Mouse (Mus musculus): ENCODE results near the gene Pop5. TPM values are rescaled to one million over a fixed set of nuclear protein-coding genes. Genes with fewer than 3 reads are reported as not detected.

Pop5 gene
- polyA plus RNA-seq, 1 experiment from 2014 or later, result 88.1 TPM

DNA sequence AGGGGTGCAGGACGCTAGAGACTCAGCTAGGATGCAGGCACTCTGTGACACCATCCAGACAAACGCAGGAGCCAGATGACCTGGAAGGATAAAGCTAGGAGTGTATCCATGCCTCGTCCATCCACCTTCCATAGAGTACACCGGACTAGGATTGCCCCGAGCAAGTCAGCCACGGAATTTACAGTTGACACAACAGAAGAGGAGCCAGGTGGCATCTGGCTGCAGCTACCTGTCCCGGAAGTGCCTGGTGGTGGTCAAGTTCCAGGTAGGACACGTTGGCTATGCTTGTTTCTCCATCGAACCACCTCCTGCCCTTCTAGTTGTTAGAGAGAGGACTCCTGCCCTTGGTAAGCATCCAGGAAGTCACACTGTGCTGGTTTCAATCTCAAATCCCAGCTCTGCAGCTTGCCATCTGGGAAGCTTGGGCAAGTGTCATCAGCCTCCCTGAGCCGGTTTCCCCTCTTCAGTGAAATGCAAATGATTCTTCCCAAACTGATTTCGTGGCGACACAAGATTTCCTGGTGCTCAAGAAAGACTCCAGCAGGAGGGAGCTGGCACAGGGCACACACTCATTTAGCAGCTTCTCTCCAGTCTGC is 40.9 kb upstream of the Pop5 start:
- Histone ChIP-seq H3K36me3 (replicated peaks) (no peaks in the 10 kb centered on the region), H3K4me3 (replicated peaks) (peak overlapping the region; percentile 50; the same call in 1 of the 2 replicates), H3K27me3 (peaks cover 84% of the 10 kb centered on the region), H3K4me2 (peak overlapping the region; percentile 77), H3K9me3 (replicated peaks) (no peaks in the 10 kb centered on the region), H3K27ac (replicated peaks) (no peak overlapping the region), H3K4me1 (replicated peaks) (peaks cover 18% of the 10 kb centered on the region), H3K9ac (no peak overlapping the region)
- 7% methylated on average over 12 of the region's 12 CpGs for WGBS (ENCODE audit: insufficient replicate concordance)
- no peak for ATAC-seq (ENCODE audit: insufficient read depth)

GRCm38 (mm10) chr5:115203735-115204561 is 31.7 kb upstream of the Pop5 start:
- ATAC-seq (ENCODE audit: insufficient read depth), result no peak
- 6% methylated on average over 23 of the region's 23 CpGs for WGBS (ENCODE audit: insufficient replicate concordance)
- Histone ChIP-seq H3K27ac (replicated peaks) (no peak overlapping the region), H3K4me2 (peak overlapping the region; percentile 48), H3K9ac (no peak overlapping the region), H3K9me3 (replicated peaks) (no peaks in the 10 kb centered on the region), H3K36me3 (replicated peaks) (no peaks in the 10 kb centered on the region), H3K27me3 (peaks cover 67% of the 10 kb centered on the region), H3K4me1 (replicated peaks) (0 out of 2 replicates have a peak, but pooled peaks cover 11% of the 10 kb centered on the region), H3K4me3 (replicated peaks) (0 out of 2 replicates have a peak overlapping the region, but pooled peaks have one; percentile 15)

DNA sequence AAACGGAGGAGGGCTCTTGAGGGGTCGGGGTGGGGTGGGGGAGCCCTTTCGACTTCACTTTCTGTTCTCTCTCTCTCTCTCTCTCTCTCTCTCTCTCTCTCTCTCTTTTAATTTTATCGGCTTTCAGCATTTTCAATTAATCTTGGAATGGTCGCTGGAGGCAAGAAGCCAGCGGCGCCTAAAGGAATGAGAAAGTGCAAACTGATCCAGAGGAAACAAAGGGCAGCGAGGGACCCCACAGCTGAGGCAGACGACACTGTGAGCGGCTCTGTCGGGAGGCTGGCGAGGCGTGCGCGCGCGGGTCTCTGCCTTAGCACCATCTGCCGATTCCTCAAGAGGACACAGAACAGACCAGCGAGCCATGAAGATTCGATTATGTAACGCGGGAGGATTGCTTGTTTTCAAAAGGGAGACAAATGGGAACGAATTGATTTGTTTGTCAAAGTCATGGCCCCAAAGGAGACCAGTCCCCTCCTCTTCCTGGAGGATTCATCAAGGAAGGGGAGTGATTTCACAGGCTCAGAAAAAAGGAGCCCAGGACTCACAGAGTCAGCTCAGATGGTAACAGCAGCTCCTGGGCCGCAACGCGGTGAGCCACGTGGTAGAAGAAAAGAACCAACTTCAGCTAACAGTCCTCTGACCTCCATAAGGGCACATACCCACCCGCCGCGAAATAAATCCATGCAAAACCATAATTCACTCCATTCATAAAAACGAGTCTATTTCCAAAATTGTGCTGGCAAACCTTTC is 30.9 kb upstream of the Pop5 start:
- Histone ChIP-seq H3K36me3 (replicated peaks) (no peaks in the 10 kb centered on the region), H3K4me3 (replicated peaks) (peak overlapping the region; percentile 15; the same call in 1 of the 2 replicates), H3K9ac (no peak overlapping the region), H3K9me3 (replicated peaks) (no peaks in the 10 kb centered on the region), H3K4me1 (replicated peaks) (0 out of 2 replicates have a peak, but pooled peaks cover 11% of the 10 kb centered on the region), H3K4me2 (peak overlapping the region; percentile 48), H3K27ac (replicated peaks) (no peak overlapping the region), H3K27me3 (peaks cover 63% of the 10 kb centered on the region)
- ATAC-seq (ENCODE audit: insufficient read depth), result no peak
- 6% methylated on average over 31 of the region's 31 CpGs for WGBS (ENCODE audit: insufficient replicate concordance)

DNA sequence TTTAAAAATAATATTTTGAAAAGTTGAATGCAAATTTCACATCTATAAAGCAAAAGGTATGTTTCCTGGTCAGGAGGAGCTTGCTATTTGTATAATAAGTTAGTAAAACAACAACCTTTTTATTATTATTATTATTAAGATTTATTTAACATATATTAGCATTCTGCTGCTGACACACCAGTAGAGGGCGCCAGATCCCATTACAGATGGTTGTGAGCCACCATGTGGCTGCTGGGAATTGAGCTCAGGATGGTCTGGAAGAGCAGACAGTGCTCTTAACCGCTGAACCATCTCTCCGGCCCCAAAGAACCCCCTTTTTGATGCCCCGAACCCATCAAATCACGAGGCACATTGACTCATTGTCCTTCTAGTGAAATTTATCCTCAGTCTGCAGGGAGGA is 28.4 kb upstream of the Pop5 start:
- no peak overlapping the region for H3K9ac ChIP-seq
- 48% methylated on average over 5 of the region's 5 CpGs for WGBS (ENCODE audit: insufficient replicate concordance)
- H3K9me3 ChIP-seq (replicated peaks), result no peaks in the 10 kb centered on the region
- peaks cover 69% of the 10 kb centered on the region for H3K27me3 ChIP-seq
- no peak overlapping the region for H3K27ac ChIP-seq (replicated peaks)
- no peak for ATAC-seq (ENCODE audit: insufficient read depth)
- H3K4me1 ChIP-seq (replicated peaks), result 0 out of 2 replicates have a peak, but pooled peaks cover 11% of the 10 kb centered on the region
- H3K4me2 ChIP-seq, result no peak overlapping the region
- no peak overlapping the region for H3K4me3 ChIP-seq (replicated peaks)
- no peaks in the 10 kb centered on the region for H3K36me3 ChIP-seq (replicated peaks)

GRCm38 (mm10) chr5:115207892-115208291 is 27.7 kb upstream of the Pop5 start:
- Histone ChIP-seq H3K9ac (no peak overlapping the region), H3K4me1 (replicated peaks) (0 out of 2 replicates have a peak, but pooled peaks cover 11% of the 10 kb centered on the region), H3K4me3 (replicated peaks) (no peak overlapping the region), H3K36me3 (replicated peaks) (no peaks in the 10 kb centered on the region), H3K27ac (replicated peaks) (no peak overlapping the region), H3K4me2 (no peak overlapping the region), H3K9me3 (replicated peaks) (no peaks in the 10 kb centered on the region), H3K27me3 (peaks cover 71% of the 10 kb centered on the region)
- 27% methylated on average over 9 of the region's 16 CpGs for WGBS (ENCODE audit: insufficient replicate concordance)
- ATAC-seq (ENCODE audit: insufficient read depth), result no peak

GRCm38 (mm10) chr5:115208601-115209000 is 27.0 kb upstream of the Pop5 start:
- Histone ChIP-seq H3K4me2 (no peak overlapping the region), H3K9me3 (replicated peaks) (no peaks in the 10 kb centered on the region), H3K4me1 (replicated peaks) (0 out of 2 replicates have a peak, but pooled peaks cover 11% of the 10 kb centered on the region), H3K36me3 (replicated peaks) (no peaks in the 10 kb centered on the region), H3K27me3 (peaks cover 70% of the 10 kb centered on the region), H3K9ac (no peak overlapping the region), H3K4me3 (replicated peaks) (no peak overlapping the region), H3K27ac (replicated peaks) (no peak overlapping the region)
- 52% methylated on average over 5 of the region's 5 CpGs for WGBS (ENCODE audit: insufficient replicate concordance)
- ATAC-seq (ENCODE audit: insufficient read depth), result no peak

DNA sequence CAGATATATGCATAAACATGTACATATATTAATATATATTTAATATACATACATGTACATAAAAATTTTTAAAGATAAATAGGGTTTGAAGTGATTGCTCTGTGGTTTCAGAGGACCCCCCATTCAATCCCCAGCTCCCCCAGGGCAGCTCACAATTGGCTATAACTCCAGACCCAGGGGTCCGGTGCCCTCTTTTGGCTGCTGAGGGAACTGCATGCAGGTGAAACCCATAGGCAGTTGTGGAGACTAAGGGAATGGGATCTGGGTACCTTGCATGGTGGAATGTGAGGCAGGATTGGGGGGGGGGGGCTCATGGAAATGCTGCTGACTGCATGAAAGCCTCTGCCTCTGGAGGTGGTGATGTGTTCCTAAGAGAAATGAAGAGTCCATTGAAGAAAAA is 25.3 kb upstream of the Pop5 start:
- H3K4me2 ChIP-seq, result no peak overlapping the region
- H3K27ac ChIP-seq (replicated peaks), result no peak overlapping the region
- H3K4me3 ChIP-seq (replicated peaks), result no peak overlapping the region
- 2% methylated on average over 1 of the region's 1 CpGs for WGBS (ENCODE audit: insufficient replicate concordance)
- peaks cover 68% of the 10 kb centered on the region for H3K27me3 ChIP-seq
- no peak overlapping the region for H3K9ac ChIP-seq
- 0 out of 2 replicates have a peak, but pooled peaks cover 5% of the 10 kb centered on the region for H3K4me1 ChIP-seq (replicated peaks)
- no peaks in the 10 kb centered on the region for H3K36me3 ChIP-seq (replicated peaks)
- ATAC-seq (ENCODE audit: insufficient read depth), result no peak
- H3K9me3 ChIP-seq (replicated peaks), result no peaks in the 10 kb centered on the region

GRCm38 (mm10) chr5:115212451-115212850 is 23.2 kb upstream of the Pop5 start:
- no peak for ATAC-seq (ENCODE audit: insufficient read depth)
- Histone ChIP-seq H3K4me2 (no peak overlapping the region), H3K27ac (replicated peaks) (no peak overlapping the region), H3K27me3 (peaks cover 70% of the 10 kb centered on the region), H3K4me3 (replicated peaks) (no peak overlapping the region), H3K9ac (no peak overlapping the region), H3K36me3 (replicated peaks) (no peaks in the 10 kb centered on the region), H3K4me1 (replicated peaks) (0 out of 2 replicates have a peak, but pooled peaks cover 5% of the 10 kb centered on the region), H3K9me3 (replicated peaks) (no peaks in the 10 kb centered on the region)
- WGBS (ENCODE audit: insufficient replicate concordance), result 63% methylated on average over 9 of the region's 9 CpGs

DNA sequence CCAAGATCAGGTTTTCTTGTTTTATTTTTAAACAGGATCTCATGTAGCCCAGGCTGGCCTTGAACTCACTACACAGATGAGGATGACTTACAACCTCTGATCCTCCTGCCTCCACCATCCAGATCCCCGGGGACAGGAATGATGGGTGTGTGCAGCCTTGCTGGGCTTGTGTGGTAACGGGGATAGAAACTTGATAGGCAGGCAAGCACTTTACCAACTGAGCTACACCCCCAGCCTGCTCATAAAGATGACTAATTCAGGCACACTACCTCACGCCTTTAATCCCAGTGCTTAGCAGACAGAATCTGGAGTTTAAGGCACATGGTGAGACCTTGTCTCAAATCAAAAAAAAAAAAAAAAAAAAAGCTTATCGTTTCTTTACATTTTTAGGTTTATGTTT is 22.8 kb upstream of the Pop5 start:
- no peak overlapping the region for H3K4me2 ChIP-seq
- H3K4me1 ChIP-seq (replicated peaks), result 0 out of 2 replicates have a peak, but pooled peaks cover 5% of the 10 kb centered on the region
- ATAC-seq (ENCODE audit: insufficient read depth), result no peak
- H3K36me3 ChIP-seq (replicated peaks), result no peaks in the 10 kb centered on the region
- no peak overlapping the region for H3K4me3 ChIP-seq (replicated peaks)
- 44% methylated on average over 4 of the region's 4 CpGs for WGBS (ENCODE audit: insufficient replicate concordance)
- no peaks in the 10 kb centered on the region for H3K9me3 ChIP-seq (replicated peaks)
- H3K9ac ChIP-seq, result no peak overlapping the region
- H3K27ac ChIP-seq (replicated peaks), result no peak overlapping the region
- H3K27me3 ChIP-seq, result peaks cover 72% of the 10 kb centered on the region

DNA sequence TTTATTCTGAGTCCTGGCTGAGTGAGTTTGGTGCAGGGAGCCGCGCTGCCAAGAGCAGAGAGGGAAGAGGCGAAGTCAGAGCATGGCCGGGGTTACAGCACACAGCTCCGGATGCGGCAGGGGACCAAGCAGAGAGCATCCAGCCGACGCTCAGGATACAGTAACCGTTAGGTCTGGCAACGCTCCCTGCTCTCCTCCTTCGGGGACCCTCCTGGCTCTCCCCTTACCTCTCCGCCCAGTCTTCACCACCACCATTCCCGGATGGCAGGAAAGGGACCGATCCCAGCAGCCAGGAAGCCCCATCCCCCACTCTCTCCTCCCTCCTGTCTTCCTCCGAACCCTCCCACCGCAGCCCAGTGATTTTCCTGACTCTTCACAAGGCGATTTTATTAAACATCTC is 20.8 kb upstream of the Pop5 start:
- H3K4me3 ChIP-seq (replicated peaks), result no peak overlapping the region
- H3K4me1 ChIP-seq (replicated peaks), result 0 out of 2 replicates have a peak, but pooled peaks cover 5% of the 10 kb centered on the region
- no peak overlapping the region for H3K27ac ChIP-seq (replicated peaks)
- no peak for ATAC-seq (ENCODE audit: insufficient read depth)
- H3K27me3 ChIP-seq, result peaks cover 73% of the 10 kb centered on the region
- peak overlapping the region; percentile 27; the same call in 1 of the 2 replicates for H3K4me2 ChIP-seq
- WGBS (ENCODE audit: insufficient replicate concordance), result 3% methylated on average over 17 of the region's 17 CpGs
- H3K36me3 ChIP-seq (replicated peaks), result no peaks in the 10 kb centered on the region
- H3K9ac ChIP-seq, result no peak overlapping the region
- 0 out of 2 replicates have a peak, but pooled peaks cover 4% of the 10 kb centered on the region for H3K9me3 ChIP-seq (replicated peaks)

Data from liver, embryonic 15.5 days (tissue).